Mouse (Mus musculus) neural tube, embryonic 13.5 days (tissue): ENCODE measurements around the gene Ano6. TPM values are rescaled to one million over a fixed set of nuclear protein-coding genes. Genes with fewer than 3 reads are reported as not detected.
A peak's percentile ranks its signal among the peaks of the same experiment; 100 is the strongest.

Experiments used
- ATAC-seq: fragments of 200-750 bp; cut with Nextera tagmentation; 2 replicates; pipeline ENCODE4 v1.8.0; 2017; ENCODE audit warnings: low read depth, mild to moderate bottlenecking, moderate TSS enrichment, moderate library complexity
- H3K27ac ChIP-seq: fragments of 300-500 bp; sonication (generic); replicated peaks from 2 replicates; pipeline ENCODE4 v1.5.1; 2015; ENCODE audit warnings: moderate library complexity, mild to moderate bottlenecking, inconsistent platforms
- H3K27me3 ChIP-seq: fragments of 300-500 bp; sonication (generic); 2 replicates; pipeline ENCODE4 v1.6.1; 2015; ENCODE audit warnings: mild to moderate bottlenecking, inconsistent platforms
- H3K36me3 ChIP-seq: fragments of 300-500 bp; sonication (generic); 2 replicates; pipeline ENCODE4 v1.6.1; 2015; ENCODE audit warnings: mild to moderate bottlenecking, inconsistent platforms
- H3K4me1 ChIP-seq: fragments of 300-500 bp; sonication (generic); replicated peaks from 2 replicates; pipeline ENCODE4 v1.6.1; 2015; ENCODE audit warnings: inconsistent platforms
- H3K4me2 ChIP-seq: fragments of 300-500 bp; sonication (generic); 2 replicates; pipeline ENCODE4 v1.6.1; 2015; ENCODE audit warnings: inconsistent platforms, mild to moderate bottlenecking, moderate library complexity
- H3K4me3 ChIP-seq: fragments of 300-500 bp; sonication (generic); 2 replicates; pipeline ENCODE4 v1.5.1; 2015; ENCODE audit warnings: mild to moderate bottlenecking, inconsistent platforms
- H3K9ac ChIP-seq: fragments of 300-500 bp; sonication (generic); 2 replicates; pipeline ENCODE4 v1.6.1; 2015; ENCODE audit warnings: moderate library complexity, mild to moderate bottlenecking, inconsistent platforms
- H3K9me3 ChIP-seq: fragments of 300-500 bp; sonication (generic); 2 replicates; pipeline ENCODE4 v1.6.1; 2016; ENCODE audit warnings: inconsistent platforms
- WGBS: fragments of 180-500 bp; shearing (Covaris S2); methylation state at CpG from one replicate; pipeline ENCODE4 v1.1.7; 2015; 5-methylcytosine and 5-hydroxymethylcytosine counted together
- polyA plus RNA-seq: library from polyadenylated mRNA; unstranded; fragments of >200 nt; fragmentation: Nextera tagmentation; extraction: Ambion mirVana; gene quantifications from 2 replicates; pipeline ENCODE4 v1.2.1, GENCODE M21; 2015

Gene Ano6
- polyA plus RNA-seq, 1 experiment from 2014 or later = 30.2 TPM

DNA sequence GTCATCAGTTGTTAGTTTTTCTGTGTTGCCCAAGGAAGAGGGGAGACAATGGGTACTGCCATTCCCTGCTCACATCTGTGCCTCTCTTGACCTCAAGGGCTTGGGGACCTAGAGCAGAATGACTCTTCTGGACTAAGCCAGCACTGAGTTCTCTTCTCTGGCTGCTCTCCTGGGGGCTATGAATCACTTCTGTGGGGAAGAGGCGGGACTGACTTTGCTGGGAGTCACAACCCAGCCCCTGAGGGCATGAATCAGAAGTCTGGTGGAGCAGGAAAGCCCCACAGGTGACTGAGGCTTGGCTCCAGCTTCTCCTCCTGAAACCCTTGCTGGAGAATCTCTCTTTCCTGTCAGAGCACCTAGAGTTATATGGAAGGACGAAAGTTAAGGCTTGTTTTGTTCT lies 12.1 kb downstream of the Ano6 start:
- H3K27me3 ChIP-seq = no peaks in the 10 kb centered on the region
- ATAC-seq = no peak
- H3K9me3 ChIP-seq = no peaks in the 10 kb centered on the region
- no peaks in the 10 kb centered on the region for H3K36me3 ChIP-seq
- 46% methylated on average over 2 of the region's 2 CpGs for WGBS
- no peak overlapping the region for H3K4me3 ChIP-seq
- H3K27ac ChIP-seq = no peak overlapping the region
- H3K4me2 ChIP-seq = no peak overlapping the region
- H3K4me1 ChIP-seq = peaks cover 42% of the 10 kb centered on the region
- no peak overlapping the region for H3K9ac ChIP-seq

DNA sequence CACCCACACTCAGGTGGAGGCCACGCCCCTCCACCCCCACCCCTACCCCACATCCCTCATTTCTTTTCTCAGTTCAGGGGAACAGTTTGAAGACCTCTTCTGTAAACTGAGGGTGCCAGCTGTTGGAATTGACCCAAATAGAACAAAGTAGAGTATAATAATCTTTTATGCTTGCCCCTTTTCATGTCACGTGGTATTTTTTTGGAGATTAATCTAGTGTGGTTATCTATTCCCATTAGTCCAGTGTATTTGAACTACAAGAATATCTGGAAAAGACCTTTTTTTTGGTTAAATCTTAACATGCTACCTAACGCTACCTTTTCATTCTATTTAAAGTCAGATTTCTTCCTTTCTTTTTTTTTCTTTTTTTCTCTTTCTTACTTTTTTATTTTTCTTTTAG lies 12.8 kb downstream of the Ano6 start:
- Histone ChIP-seq H3K27me3 (no peaks in the 10 kb centered on the region), H3K36me3 (no peaks in the 10 kb centered on the region), H3K4me2 (no peak overlapping the region), H3K4me1 (peaks cover 42% of the 10 kb centered on the region), H3K27ac (no peak overlapping the region), H3K4me3 (no peak overlapping the region), H3K9me3 (no peaks in the 10 kb centered on the region), H3K9ac (no peak overlapping the region)
- ATAC-seq = no peak
- WGBS = 90% methylated on average over 3 of the region's 3 CpGs

DNA sequence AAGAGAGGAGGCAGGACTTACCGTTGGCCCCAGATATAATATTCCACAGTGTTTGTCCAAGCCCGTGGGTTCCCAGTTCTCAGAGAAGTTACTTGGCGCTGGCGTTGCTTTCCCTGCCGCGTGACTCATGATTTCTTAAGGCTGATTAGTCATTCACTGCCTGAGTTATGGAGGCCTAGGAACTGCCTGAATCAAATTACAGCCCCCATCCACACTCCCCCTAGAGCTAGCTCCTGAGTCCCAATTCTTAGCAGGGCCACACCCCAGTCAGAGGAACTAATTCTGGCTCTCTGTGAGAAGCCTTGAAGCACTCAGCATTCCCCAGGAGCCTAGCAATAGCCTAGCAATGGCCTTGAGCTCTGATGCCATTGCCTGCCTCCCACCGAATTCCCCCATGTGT lies 13.6 kb downstream of the Ano6 start:
- 39% methylated on average over 7 of the region's 7 CpGs for WGBS
- no peak overlapping the region for H3K4me2 ChIP-seq
- H3K9ac ChIP-seq = peak overlapping the region; percentile 38; the same call in 1 of the 2 replicates
- no peak overlapping the region for H3K4me3 ChIP-seq
- peaks cover 42% of the 10 kb centered on the region for H3K4me1 ChIP-seq
- H3K9me3 ChIP-seq = no peaks in the 10 kb centered on the region
- H3K27ac ChIP-seq = peak overlapping the region; percentile 23; the same call in 1 of the 2 replicates
- ATAC-seq = peak; percentile 36; the same call in 1 of the 2 replicates
- no peaks in the 10 kb centered on the region for H3K27me3 ChIP-seq
- H3K36me3 ChIP-seq = no peaks in the 10 kb centered on the region

DNA sequence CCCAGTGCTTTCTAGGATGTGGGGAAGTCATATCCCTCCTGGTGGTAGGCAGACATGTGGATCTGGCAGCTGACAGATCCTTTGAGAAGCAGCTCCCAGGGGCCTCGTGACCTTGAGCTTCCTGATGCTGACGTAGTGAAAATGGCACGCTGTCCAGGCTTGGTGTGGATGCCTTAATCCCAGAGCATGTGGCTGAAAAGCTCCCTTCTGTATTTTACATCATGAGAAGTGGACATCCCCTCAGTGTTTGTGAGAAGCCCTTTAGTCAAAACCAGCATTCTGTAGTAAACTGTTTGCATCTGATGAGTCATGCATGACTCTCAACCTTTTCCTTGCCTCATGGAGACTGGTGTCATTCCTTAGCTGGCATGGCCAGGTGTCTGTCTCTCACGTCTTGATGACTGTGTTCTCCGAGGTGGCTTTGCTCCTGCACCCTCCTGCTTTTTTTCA lies 14.4 kb downstream of the Ano6 start:
- H3K9ac ChIP-seq = 0 out of 2 replicates have a peak overlapping the region, but pooled peaks have one; percentile 38
- H3K36me3 ChIP-seq = no peaks in the 10 kb centered on the region
- no peak for ATAC-seq
- no peak overlapping the region for H3K4me2 ChIP-seq
- 63% methylated on average over 5 of the region's 5 CpGs for WGBS
- H3K4me1 ChIP-seq = peaks cover 42% of the 10 kb centered on the region
- H3K9me3 ChIP-seq = no peaks in the 10 kb centered on the region
- no peaks in the 10 kb centered on the region for H3K27me3 ChIP-seq
- no peak overlapping the region for H3K4me3 ChIP-seq
- H3K27ac ChIP-seq = peak overlapping the region; percentile 23; the same call in 1 of the 2 replicates

DNA sequence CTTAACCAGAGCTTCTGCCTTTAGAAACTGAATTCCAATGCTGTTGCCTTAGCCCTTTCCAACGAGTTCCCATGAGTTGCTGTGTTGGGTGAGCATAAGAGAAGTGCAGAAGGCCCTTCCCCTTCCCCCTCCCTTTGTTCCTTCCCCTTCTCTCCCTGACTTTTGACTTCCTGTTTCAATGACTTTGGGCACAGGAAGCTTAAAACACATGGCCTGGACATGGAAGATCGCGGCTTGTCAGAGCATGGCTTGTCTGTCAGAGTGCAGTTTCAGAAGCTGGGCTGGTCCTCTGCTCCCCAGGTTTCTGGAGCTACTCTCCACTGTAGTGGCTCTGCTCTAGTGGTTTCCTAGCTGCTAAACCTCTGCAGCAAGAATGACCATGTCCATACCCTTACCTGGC lies 17.3 kb downstream of the Ano6 start:
- Histone ChIP-seq H3K27me3 (no peaks in the 10 kb centered on the region), H3K4me3 (no peak overlapping the region), H3K9me3 (0 out of 2 replicates have a peak, but pooled peaks cover 2% of the 10 kb centered on the region), H3K27ac (no peak overlapping the region), H3K4me1 (peaks cover 23% of the 10 kb centered on the region), H3K4me2 (no peak overlapping the region), H3K36me3 (no peaks in the 10 kb centered on the region; the same call in 1 of the 2 replicates), H3K9ac (no peak overlapping the region)
- 73% methylated on average over 3 of the region's 3 CpGs for WGBS
- no peak for ATAC-seq

DNA sequence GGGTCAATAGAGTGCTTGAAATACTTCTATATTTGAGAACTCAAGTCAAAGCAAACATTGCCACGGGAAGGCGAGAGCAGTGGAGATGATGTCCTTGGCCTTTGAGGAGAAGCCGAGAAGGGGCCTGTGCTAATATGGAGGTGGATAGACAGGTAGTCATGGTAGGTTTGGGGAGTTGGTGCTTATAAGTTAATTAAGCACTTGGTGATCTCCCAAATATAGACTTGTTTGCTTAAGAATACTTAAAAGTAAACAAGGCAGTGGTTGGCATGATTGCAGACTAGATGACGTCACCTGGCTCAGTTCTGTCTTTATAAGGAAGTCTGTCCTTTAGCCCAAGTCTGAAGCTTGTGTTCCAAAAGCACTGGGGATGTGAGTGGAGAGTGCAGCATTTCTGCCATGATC lies 19.7 kb downstream of the Ano6 start:
- no peaks in the 10 kb centered on the region; the same call in 1 of the 2 replicates for H3K36me3 ChIP-seq
- no peak overlapping the region for H3K9ac ChIP-seq
- no peaks in the 10 kb centered on the region for H3K27me3 ChIP-seq
- no peak overlapping the region for H3K4me3 ChIP-seq
- no peak overlapping the region for H3K4me2 ChIP-seq
- 0 out of 2 replicates have a peak, but pooled peaks cover 5% of the 10 kb centered on the region for H3K9me3 ChIP-seq
- ATAC-seq = no peak
- no peak overlapping the region for H3K27ac ChIP-seq
- peaks cover 2% of the 10 kb centered on the region; the same call in 1 of the 2 replicates for H3K4me1 ChIP-seq
- 95% methylated on average over 4 of the region's 4 CpGs for WGBS

DNA sequence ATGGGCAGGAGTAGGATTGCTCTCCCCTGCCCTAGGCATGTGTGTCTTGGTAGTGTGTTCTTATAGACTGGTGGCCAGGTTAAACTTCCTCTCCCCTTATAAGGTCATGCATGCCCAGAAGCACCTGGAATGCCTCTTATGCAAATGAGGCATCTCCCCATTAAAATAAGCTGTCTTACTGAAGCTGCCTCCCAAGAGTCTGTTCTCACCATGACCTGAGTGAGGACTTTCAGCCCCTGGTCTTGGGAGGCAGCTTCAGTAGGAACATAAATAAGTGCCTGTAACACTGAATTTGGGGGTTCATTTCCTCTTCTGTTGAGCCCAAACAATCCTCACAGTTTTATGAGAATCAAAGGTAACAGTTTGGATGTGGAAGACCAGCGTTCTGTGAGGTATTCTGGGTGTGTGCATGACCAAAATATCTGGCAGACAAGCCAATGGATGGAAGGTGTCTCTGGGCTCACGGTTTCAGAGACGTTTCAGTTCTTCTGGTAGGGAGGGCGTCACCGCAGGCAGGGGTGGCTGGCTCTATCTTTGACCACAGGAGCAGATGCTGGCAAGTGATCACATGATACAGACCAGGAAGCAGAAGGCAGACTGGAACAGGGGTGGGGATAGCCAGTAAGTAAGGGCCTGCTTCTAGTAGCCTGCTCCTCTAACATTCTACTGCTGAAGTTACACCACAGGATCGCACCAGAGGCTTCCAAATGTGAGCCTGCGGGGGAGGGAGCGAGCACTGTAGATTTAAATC lies 22.4 kb downstream of the Ano6 start:
- 97% methylated on average over 8 of the region's 8 CpGs for WGBS
- Histone ChIP-seq H3K4me2 (no peak overlapping the region), H3K27me3 (no peaks in the 10 kb centered on the region), H3K9me3 (0 out of 2 replicates have a peak, but pooled peaks cover 5% of the 10 kb centered on the region), H3K9ac (no peak overlapping the region), H3K27ac (no peak overlapping the region), H3K4me3 (no peak overlapping the region), H3K4me1 (peaks cover 8% of the 10 kb centered on the region; the same call in 1 of the 2 replicates), H3K36me3 (no peaks in the 10 kb centered on the region; the same call in 1 of the 2 replicates)
- ATAC-seq = no peak

DNA sequence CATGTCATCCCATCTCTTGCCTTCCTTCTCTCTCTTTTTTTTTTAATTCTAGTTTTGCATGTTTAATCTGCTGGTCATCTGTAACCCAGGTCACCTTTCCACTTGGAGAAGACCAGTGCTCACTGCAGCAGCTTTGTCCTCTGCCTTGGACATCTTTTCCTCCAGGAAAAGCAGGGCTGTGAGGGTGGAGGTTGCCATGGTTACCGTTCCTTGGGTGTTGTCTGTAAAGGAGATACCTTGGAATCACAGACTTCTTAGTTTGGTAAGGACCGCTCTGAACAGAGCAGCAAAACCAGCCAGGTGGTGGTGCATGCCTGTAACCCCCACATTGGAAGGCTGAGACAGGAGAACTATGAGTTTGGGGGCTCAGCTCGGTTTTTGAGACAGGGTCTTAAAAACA lies 26.9 kb downstream of the Ano6 start:
- Histone ChIP-seq H3K4me1 (peaks cover 8% of the 10 kb centered on the region; the same call in 1 of the 2 replicates), H3K36me3 (no peaks in the 10 kb centered on the region), H3K4me3 (no peak overlapping the region), H3K9me3 (0 out of 2 replicates have a peak, but pooled peaks cover 5% of the 10 kb centered on the region), H3K4me2 (no peak overlapping the region), H3K27ac (no peak overlapping the region), H3K27me3 (no peaks in the 10 kb centered on the region), H3K9ac (no peak overlapping the region)
- no peak for ATAC-seq
- WGBS = 83% methylated on average over 3 of the region's 3 CpGs

DNA sequence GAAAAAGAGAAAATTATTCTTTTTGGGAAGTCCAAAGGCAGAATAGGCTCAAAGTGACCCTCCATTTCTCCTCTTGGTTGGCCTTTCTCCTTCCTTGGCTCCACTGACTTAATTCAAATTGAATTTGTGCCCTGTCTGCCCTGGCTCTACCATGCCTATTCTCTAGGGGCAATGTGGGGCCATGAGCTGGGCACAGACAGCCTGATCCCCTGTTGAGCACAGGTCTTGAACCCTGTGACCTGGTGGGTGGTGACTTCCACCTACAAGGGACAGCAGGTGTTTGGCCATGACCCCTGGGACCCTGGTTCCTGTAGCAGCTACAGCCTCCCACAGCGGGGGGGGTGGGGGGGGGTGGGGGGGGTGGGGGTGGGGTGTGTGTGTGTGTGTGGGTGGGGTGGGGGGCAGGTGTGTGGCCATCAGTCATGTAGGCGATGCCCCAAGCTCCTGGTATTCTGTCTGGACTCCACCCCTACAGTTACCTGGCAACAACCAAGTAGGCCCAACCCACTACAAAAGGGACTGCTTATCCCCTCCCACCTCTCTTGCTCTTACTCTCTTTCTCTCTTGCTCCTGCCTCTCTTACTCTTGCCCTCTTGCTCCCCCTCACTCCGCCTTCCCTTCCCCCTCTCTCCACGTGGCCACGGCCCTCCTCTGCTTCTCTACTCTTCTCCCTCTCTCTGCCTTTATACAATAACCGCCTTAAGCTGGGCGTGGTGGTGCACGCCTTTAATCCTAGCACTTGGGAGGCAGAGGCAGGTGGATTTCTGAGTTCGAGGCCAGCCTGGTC lies 28.8 kb downstream of the Ano6 start:
- peaks cover 8% of the 10 kb centered on the region; the same call in 1 of the 2 replicates for H3K4me1 ChIP-seq
- H3K36me3 ChIP-seq = no peaks in the 10 kb centered on the region
- no peak overlapping the region for H3K27ac ChIP-seq
- H3K9me3 ChIP-seq = no peaks in the 10 kb centered on the region
- no peak overlapping the region for H3K9ac ChIP-seq
- WGBS = 80% methylated on average over 9 of the region's 9 CpGs
- H3K4me3 ChIP-seq = no peak overlapping the region
- ATAC-seq = no peak
- H3K4me2 ChIP-seq = no peak overlapping the region
- no peaks in the 10 kb centered on the region for H3K27me3 ChIP-seq

DNA sequence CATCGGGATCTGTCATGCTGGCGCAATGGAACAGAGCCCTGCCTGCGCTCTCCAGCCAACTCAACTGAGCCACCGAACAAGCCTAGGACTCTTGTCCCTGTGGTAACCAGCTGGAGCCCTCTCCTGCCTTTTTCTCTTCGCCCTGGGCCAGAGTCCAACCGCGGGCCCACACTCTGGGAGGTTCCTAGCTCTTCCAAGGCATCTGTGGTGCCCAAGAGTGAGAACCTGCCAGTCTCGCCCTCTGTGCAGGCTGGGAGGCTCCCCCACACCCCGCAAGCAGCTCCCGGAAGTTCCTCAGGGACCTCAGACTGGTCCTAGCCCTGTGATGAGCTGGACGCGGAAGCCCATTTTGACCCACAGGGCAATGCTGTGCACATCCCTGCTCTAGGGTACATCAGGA lies 29.5 kb downstream of the Ano6 start:
- no peaks in the 10 kb centered on the region for H3K9me3 ChIP-seq
- H3K4me1 ChIP-seq = peaks cover 8% of the 10 kb centered on the region; the same call in 1 of the 2 replicates
- H3K4me2 ChIP-seq = no peak overlapping the region
- WGBS = 93% methylated on average over 12 of the region's 12 CpGs
- ATAC-seq = no peak
- H3K27me3 ChIP-seq = no peaks in the 10 kb centered on the region
- H3K9ac ChIP-seq = no peak overlapping the region
- 0 out of 2 replicates have a peak, but pooled peaks cover 1% of the 10 kb centered on the region for H3K36me3 ChIP-seq
- H3K4me3 ChIP-seq = no peak overlapping the region
- H3K27ac ChIP-seq = no peak overlapping the region

DNA sequence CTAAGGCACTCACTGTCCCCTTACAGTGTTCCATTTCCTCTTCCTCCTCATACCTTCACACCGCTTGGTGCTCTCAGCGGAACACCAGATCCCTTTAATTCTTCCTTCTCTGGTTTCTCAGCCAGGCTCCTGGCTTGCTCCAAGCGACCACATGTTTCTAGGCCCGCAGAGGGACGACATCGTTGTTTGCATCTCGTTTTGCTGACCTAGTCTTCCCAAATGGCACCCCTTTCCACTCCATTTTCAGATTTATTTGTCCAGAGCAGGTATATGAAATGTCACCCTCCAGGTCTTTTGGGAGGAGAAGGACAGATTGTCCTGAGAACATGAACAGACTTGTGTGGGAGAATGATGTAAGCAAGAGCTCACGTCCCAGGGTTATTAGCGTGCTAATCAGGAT lies 30.0 kb downstream of the Ano6 start:
- no peak overlapping the region for H3K9ac ChIP-seq
- no peak for ATAC-seq
- no peak overlapping the region for H3K27ac ChIP-seq
- H3K27me3 ChIP-seq = no peaks in the 10 kb centered on the region
- no peaks in the 10 kb centered on the region for H3K9me3 ChIP-seq
- H3K4me1 ChIP-seq = peaks cover 4% of the 10 kb centered on the region; the same call in 1 of the 2 replicates
- no peak overlapping the region for H3K4me2 ChIP-seq
- 0 out of 2 replicates have a peak, but pooled peaks cover 3% of the 10 kb centered on the region for H3K36me3 ChIP-seq
- WGBS = 88% methylated on average over 9 of the region's 9 CpGs
- H3K4me3 ChIP-seq = no peak overlapping the region

DNA sequence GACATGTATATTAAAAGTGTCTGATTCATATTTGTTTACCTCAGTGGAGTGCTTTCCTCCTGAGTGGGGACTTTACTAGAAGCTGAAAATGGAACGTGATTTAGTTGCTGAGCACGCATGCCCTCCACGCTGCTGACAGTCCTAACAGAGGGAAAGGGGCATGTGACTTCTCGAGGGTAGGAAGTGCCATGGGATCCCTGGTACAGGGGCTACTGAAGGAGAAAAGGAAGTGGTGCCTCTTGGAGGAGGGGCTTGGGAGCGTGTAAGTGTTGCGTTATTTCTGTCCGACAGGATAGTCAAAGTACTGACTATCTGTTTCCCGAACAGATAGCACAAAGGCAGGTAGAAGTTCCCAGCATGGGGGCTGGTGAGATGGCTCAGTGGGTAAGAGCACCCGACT lies 31.5 kb downstream of the Ano6 start:
- no peak overlapping the region for H3K4me2 ChIP-seq
- H3K36me3 ChIP-seq = 0 out of 2 replicates have a peak, but pooled peaks cover 3% of the 10 kb centered on the region
- H3K9ac ChIP-seq = no peak overlapping the region
- no peak for ATAC-seq
- H3K27ac ChIP-seq = no peak overlapping the region
- peaks cover 9% of the 10 kb centered on the region for H3K4me1 ChIP-seq
- H3K27me3 ChIP-seq = no peaks in the 10 kb centered on the region
- H3K9me3 ChIP-seq = no peaks in the 10 kb centered on the region
- no peak overlapping the region for H3K4me3 ChIP-seq
- 93% methylated on average over 9 of the region's 9 CpGs for WGBS
